Mouse (Mus musculus) heart, embryonic 13.5 days (tissue): ENCODE measurements around the gene Usp35. TPM values are rescaled to one million over a fixed set of nuclear protein-coding genes. Genes with fewer than 3 reads are reported as not detected.

Source experiments
- ATAC-seq: fragments of 200-750 bp; cut with Nextera tagmentation; 2 replicates; pipeline ENCODE4 v1.8.0; 2017; ENCODE audit warnings: moderate TSS enrichment; ENCODE audit not compliant: insufficient number of reproducible peaks, low FRiP score, low TSS enrichment; ENCODE audit errors: extremely low read depth
- H3K27ac ChIP-seq: fragments of 300-500 bp; sonication (generic); replicated peaks from 2 replicates; pipeline ENCODE4 v1.5.1; 2015; ENCODE audit warnings: moderate library complexity, mild to moderate bottlenecking, inconsistent platforms
- H3K27me3 ChIP-seq: fragments of 300-500 bp; sonication (generic); replicated peaks from 2 replicates; pipeline ENCODE4 v1.6.1; 2015; ENCODE audit warnings: mild to moderate bottlenecking, inconsistent platforms
- H3K36me3 ChIP-seq: fragments of 300-500 bp; sonication (generic); 2 replicates; pipeline ENCODE4 v1.6.1; 2015; ENCODE audit warnings: mild to moderate bottlenecking, inconsistent platforms
- H3K4me1 ChIP-seq: fragments of 300-500 bp; sonication (generic); 2 replicates; pipeline ENCODE4 v1.6.1; 2015; ENCODE audit warnings: inconsistent platforms
- H3K4me2 ChIP-seq: fragments of 300-500 bp; sonication (generic); 2 replicates; pipeline ENCODE4 v1.6.1; 2015; ENCODE audit warnings: inconsistent platforms, mild to moderate bottlenecking, moderate library complexity
- H3K4me3 ChIP-seq: fragments of 300-500 bp; sonication (generic); 2 replicates; pipeline ENCODE4 v1.5.1; 2015; ENCODE audit warnings: moderate library complexity, mild to moderate bottlenecking, inconsistent platforms
- H3K9ac ChIP-seq: fragments of 300-500 bp; sonication (generic); 2 replicates; pipeline ENCODE4 v1.6.1; 2015; ENCODE audit warnings: inconsistent platforms, mild to moderate bottlenecking, moderate library complexity
- H3K9me3 ChIP-seq: fragments of 300-500 bp; sonication (generic); 2 replicates; pipeline ENCODE4 v1.6.1; 2016; ENCODE audit warnings: inconsistent platforms
- WGBS: fragments of 180-500 bp; shearing (Covaris S2); methylation state at CpG from one replicate; pipeline ENCODE4 v1.1.7; 2015; ENCODE audit warnings: mixed read lengths; 5-methylcytosine and 5-hydroxymethylcytosine counted together
- polyA plus RNA-seq: library from polyadenylated mRNA; unstranded; fragments of >200 nt; fragmentation: Nextera tagmentation; extraction: Ambion mirVana; gene quantifications from 2 replicates; pipeline ENCODE4 v1.2.1, GENCODE M21; 2015

Usp35 gene
- polyA plus RNA-seq, 1 experiment from 2014 or later, result 0.96 TPM

DNA sequence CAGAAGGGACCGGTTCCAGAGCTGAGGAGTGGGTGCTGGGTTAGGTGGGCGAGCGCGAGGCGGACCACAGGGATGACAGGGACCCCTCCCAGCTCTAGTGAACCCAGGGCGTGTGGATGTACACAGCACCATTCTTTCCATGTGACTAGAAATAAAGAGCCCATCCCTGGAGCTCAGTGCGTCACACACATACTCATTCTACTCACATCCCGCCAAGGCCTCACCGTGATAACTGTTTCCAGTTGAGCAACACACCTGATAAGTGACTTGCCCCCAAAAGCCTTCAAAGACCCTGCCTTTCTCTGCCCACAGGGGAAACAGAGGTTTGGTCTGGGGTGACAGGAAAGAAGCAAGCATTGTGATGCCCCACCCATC lies 834 bp upstream of the Usp35 start:
- peak overlapping the region; percentile 92 for H3K4me3 ChIP-seq
- ATAC-seq, result no peak
- peaks cover 23% of the 10 kb centered on the region for H3K4me1 ChIP-seq
- H3K9me3 ChIP-seq, result no peaks in the 10 kb centered on the region
- H3K27me3 ChIP-seq, result peaks cover 10% of the 10 kb centered on the region
- peak overlapping the region; percentile 91 for H3K9ac ChIP-seq
- H3K36me3 ChIP-seq, result no peaks in the 10 kb centered on the region
- 5% methylated on average over 9 of the region's 9 CpGs for WGBS
- H3K4me2 ChIP-seq, result peak overlapping the region; percentile 89
- no peak overlapping the region for H3K27ac ChIP-seq

DNA sequence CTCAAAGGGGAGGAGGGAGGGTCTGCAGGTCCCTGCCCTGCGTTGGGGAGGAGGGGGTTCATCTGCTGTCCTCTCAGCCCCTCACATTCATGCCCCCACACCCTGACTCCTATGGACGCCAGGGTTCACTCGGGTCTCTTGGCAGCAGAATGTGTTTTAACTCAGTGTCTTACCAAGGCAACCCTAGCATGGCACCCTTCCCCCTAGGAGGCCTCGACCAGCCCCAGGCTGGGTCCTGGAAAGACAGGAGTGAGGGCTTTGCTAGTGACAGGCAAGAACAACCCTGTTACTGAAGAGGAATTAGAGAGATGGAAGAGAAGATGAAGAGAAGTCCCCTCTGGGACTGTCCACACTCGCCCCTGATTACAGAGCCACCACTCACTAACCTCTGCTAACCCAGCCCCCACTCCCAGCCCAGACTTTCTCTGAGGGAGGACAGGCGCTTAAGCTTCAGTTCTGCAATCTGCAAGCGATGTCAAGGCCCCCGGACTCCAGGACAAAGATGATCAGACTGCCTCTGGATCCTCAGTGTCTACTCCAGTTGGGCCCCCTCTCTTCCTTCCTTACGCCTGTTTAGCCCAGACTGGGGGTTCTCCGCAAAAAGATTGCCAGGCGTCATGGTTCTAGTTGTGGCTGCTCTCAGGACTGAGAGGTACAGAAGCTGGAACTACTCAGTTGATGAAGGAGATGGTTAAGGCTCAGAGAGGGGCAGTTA lies 732 bp downstream of the Usp35 start:
- Histone ChIP-seq H3K36me3 (no peaks in the 10 kb centered on the region), H3K9me3 (no peaks in the 10 kb centered on the region), H3K4me2 (peak overlapping the region; percentile 89), H3K4me3 (peak overlapping the region; percentile 92), H3K9ac (peak overlapping the region; percentile 83), H3K27ac (no peak overlapping the region), H3K27me3 (peaks cover 26% of the 10 kb centered on the region), H3K4me1 (peaks cover 22% of the 10 kb centered on the region)
- no peak for ATAC-seq
- 61% methylated on average over 11 of the region's 11 CpGs for WGBS

DNA sequence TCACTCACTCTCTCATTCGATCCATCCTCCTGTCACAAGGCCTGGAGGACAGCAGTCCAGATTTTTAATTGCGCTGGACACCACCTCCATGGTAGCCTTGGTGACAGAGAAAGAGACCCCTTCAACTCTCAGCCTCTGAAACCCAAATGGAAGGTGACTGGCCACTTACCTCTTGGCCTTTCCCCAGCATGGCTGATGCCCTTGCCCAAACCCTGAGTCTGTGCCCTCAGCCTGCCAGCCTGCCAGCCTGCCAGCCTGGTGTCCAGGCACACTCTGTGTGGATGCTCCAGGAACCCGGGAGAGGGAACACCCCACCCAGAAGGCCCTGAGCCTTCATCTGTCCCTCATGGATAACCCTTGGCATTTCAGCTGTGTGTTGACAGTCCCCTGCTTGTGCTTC lies 2.1 kb downstream of the Usp35 start:
- H3K4me1 ChIP-seq, result peaks cover 30% of the 10 kb centered on the region
- H3K9me3 ChIP-seq, result no peaks in the 10 kb centered on the region
- no peak overlapping the region for H3K27ac ChIP-seq
- no peak overlapping the region for H3K4me2 ChIP-seq
- no peak for ATAC-seq
- peaks cover 40% of the 10 kb centered on the region for H3K27me3 ChIP-seq
- H3K9ac ChIP-seq, result no peak overlapping the region
- no peak overlapping the region for H3K4me3 ChIP-seq
- WGBS, result 76% methylated on average over 3 of the region's 3 CpGs
- H3K36me3 ChIP-seq, result no peaks in the 10 kb centered on the region

DNA sequence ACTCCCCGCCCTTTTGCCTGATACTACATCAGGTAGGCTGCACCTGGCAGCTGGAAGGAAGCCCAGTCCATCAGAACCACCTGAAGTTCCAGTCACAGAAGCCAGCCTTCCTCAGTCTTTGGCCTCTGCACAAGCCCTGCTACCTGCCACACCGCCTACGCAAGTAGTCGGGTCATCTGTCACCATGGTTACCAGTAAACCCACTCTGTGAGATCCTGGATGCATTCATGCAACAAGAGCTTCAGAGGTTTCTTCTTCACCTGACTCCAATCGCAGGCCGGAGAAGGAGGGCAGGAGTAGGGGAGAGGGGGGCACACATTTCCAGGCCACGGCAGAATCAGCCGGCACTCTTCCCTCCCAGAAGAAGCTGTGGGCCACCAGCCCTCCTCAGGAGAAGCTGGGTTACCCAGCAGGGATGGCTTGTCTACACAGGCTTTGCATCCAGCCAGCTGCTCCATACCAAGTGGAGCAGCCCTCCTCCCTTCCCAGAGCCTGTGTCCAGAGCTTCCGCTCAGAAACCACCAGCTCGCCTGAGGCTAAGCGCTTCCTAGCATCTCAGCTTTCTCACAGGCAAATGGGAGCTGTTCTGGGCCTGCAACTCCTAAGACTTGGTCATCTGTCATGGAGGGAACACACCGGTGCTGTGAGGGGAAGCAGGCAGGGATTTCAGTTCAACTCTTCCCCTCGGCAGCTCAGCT lies 2.8 kb downstream of the Usp35 start:
- H3K9me3 ChIP-seq, result no peaks in the 10 kb centered on the region
- no peak for ATAC-seq
- H3K27me3 ChIP-seq, result peaks cover 46% of the 10 kb centered on the region
- no peak overlapping the region for H3K4me3 ChIP-seq
- no peak overlapping the region for H3K27ac ChIP-seq
- no peak overlapping the region for H3K4me2 ChIP-seq
- H3K36me3 ChIP-seq, result no peaks in the 10 kb centered on the region; the same call in 1 of the 2 replicates
- WGBS, result 73% methylated on average over 13 of the region's 13 CpGs
- peaks cover 30% of the 10 kb centered on the region for H3K4me1 ChIP-seq
- H3K9ac ChIP-seq, result no peak overlapping the region

DNA sequence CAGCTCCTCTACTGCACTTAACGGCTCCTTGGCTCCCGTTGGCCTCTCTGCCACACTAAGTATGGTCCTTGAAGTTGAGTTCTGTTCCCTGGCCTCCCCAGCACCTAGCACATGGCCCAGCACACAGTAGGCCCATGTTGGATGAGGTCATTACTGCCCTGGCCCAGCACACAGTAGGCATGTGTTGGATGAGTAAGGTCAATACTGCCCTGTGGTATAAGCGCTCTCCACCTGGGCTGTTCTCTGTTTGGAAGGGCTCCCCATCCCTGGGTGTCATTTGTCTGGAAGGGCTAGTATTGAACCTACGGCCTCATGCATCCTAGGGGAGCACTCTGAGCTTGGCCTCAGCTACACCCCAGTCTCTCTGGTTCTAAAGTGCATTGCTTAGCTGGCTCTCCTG lies 4.4 kb downstream of the Usp35 start:
- Histone ChIP-seq H3K4me2 (no peak overlapping the region), H3K27me3 (peaks cover 54% of the 10 kb centered on the region), H3K36me3 (no peaks in the 10 kb centered on the region; the same call in 1 of the 2 replicates), H3K27ac (no peak overlapping the region), H3K9me3 (no peaks in the 10 kb centered on the region), H3K9ac (no peak overlapping the region), H3K4me1 (peaks cover 18% of the 10 kb centered on the region), H3K4me3 (no peak overlapping the region)
- ATAC-seq, result no peak
- WGBS, result 85% methylated on average over 4 of the region's 4 CpGs

DNA sequence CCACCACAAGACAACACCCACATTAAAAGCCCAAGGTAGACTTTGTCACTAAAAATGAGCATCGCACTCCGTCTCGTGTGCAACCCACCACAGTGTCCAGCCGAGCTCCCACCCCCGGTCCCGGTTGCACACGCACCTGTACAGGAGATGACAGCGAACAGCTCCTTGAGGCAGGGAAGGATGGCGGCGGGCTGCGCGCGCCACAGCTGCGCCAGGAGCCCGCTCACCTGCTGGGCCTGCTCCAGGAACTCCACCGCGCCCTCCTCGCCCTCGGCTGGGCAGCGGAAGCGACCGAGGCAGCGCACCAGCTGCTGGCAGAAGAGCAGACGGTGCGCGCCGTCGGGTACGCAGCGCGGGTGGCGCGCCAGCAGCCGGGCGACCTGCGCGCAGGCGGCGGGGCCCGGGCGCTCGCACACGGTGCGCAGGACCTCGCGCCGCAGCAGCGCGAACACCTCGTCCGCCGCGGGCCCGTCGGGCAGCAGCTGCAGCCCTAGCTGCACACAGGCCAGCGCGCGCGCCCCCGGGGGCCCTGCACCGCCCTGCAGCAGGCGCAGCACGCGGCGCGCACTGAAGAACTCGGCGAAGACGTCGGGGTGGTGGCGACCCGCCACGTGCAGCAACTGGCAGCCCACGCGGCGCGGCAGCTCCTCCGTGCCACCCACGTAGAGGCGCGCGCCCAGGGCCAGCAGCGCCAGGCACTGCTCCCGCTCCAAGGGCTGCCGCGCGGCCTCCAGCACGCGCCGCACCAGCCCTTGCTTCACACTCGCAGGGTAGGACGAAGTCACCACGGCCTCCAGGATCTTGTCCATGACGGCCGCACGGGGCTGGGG lies 6.4 kb downstream of the Usp35 start:
- no peak for ATAC-seq
- H3K4me3 ChIP-seq, result peak overlapping the region; percentile 53
- peak overlapping the region; percentile 47; the same call in 1 of the 2 replicates for H3K9ac ChIP-seq
- H3K4me2 ChIP-seq, result peak overlapping the region; percentile 73
- no peak overlapping the region for H3K27ac ChIP-seq
- no peaks in the 10 kb centered on the region for H3K9me3 ChIP-seq
- peaks cover 8% of the 10 kb centered on the region for H3K4me1 ChIP-seq
- WGBS, result 13% methylated on average over 96 of the region's 96 CpGs
- H3K36me3 ChIP-seq, result peaks cover 8% of the 10 kb centered on the region
- H3K27me3 ChIP-seq, result peaks cover 54% of the 10 kb centered on the region

DNA sequence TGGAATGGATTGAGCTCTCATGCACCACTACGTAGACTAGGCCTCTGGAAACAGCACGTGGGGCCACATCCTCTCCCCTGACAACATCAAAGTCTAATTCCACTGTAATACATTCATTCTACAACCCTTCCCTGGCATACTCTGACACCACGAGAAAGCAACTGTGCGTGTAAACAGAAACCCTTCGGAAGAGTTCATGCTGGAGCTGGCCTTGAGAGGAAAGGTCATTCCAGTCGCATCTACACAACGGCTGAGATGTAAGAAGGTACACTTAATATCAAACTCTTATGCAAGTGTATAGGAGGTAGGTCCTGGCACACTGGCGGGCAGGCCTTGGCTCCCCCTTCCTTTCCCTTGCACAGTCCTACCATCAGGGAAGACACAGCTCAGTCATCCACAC lies 7.5 kb downstream of the Usp35 start:
- H3K4me3 ChIP-seq, result no peak overlapping the region
- 84% methylated on average over 8 of the region's 8 CpGs for WGBS
- no peak overlapping the region for H3K27ac ChIP-seq

DNA sequence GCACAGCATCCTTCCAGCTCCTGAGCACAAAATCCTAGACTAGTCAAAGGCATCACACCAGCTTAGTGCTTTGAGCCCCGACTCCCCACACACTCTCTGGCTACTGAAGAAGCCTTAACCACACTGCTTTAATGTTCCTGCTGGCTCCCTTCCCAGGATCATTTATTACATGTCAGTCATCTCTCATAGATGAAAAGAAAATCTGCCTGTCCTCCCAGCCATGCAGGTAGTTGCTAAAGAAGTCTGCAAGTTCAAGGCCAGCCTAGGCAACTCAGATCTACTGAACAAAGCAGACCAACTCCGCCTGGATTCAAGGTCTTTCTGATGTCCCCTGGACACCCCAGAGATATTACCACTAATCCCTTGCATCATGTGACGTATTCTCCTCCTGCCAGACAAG lies 14.1 kb downstream of the Usp35 start:
- Histone ChIP-seq H3K36me3 (peaks cover 27% of the 10 kb centered on the region), H3K9ac (no peak overlapping the region), H3K27ac (no peak overlapping the region), H3K4me2 (no peak overlapping the region), H3K9me3 (no peaks in the 10 kb centered on the region), H3K27me3 (no peaks in the 10 kb centered on the region), H3K4me3 (no peak overlapping the region), H3K4me1 (0 out of 2 replicates have a peak, but pooled peaks cover 3% of the 10 kb centered on the region)
- no peak for ATAC-seq
- WGBS, result 78% methylated on average over 3 of the region's 3 CpGs

More for the DNA sequence above, 7.5 kb downstream of the Usp35 start:
- Histone ChIP-seq H3K9me3 (no peaks in the 10 kb centered on the region), H3K27me3 (peaks cover 54% of the 10 kb centered on the region), H3K4me1 (peaks cover 8% of the 10 kb centered on the region), H3K9ac (no peak overlapping the region), H3K36me3 (peaks cover 8% of the 10 kb centered on the region), H3K4me2 (no peak overlapping the region)
- no peak for ATAC-seq

DNA sequence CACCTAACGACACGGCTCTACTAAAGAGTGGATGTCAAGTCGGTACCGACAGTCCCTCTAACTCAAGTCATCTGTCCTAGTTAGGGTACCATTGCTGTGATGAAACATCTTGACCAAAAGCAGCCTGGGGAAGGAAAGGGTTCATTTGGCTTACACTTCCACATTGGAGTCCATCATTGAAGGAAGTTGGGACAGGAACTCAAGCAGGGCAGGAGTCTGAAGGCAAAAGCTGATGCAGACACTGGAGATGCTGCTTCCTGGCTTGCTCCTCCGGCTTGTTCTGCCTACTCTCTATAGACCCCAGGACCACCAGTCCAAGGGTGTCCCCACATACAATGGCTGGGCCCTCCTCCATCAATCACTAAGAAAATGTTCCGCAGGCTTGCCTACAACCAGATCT lies 16.2 kb downstream of the Usp35 start:
- no peak overlapping the region for H3K27ac ChIP-seq
- 84% methylated on average over 6 of the region's 6 CpGs for WGBS
- H3K9me3 ChIP-seq, result no peaks in the 10 kb centered on the region
- no peak for ATAC-seq
- H3K9ac ChIP-seq, result no peak overlapping the region
- H3K4me3 ChIP-seq, result no peak overlapping the region
- H3K4me1 ChIP-seq, result 0 out of 2 replicates have a peak, but pooled peaks cover 3% of the 10 kb centered on the region
- no peak overlapping the region for H3K4me2 ChIP-seq
- peaks cover 33% of the 10 kb centered on the region for H3K36me3 ChIP-seq
- no peaks in the 10 kb centered on the region for H3K27me3 ChIP-seq

DNA sequence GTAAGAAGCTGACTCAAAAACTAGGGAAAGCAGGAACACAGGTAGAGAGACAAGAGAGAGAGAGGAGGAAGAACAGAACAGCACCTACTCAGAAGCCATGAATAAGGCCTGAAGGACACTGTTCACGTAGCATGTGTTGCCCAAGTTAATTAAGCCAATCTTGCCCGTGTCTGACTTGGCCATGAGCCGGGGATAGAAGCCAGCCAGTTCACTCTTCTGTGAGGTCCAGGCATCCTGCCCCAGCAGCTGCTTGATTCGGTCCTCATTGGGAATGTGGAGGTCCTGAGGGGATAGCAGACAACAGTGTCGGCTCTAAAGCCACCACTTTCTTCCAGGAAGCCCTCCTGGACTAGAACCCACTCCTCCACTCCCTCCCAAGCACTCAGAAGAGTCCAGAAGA lies 17.2 kb downstream of the Usp35 start:
- Histone ChIP-seq H3K36me3 (peaks cover 43% of the 10 kb centered on the region), H3K27me3 (no peaks in the 10 kb centered on the region), H3K9ac (no peak overlapping the region), H3K4me1 (0 out of 2 replicates have a peak, but pooled peaks cover 3% of the 10 kb centered on the region), H3K4me2 (no peak overlapping the region), H3K9me3 (no peaks in the 10 kb centered on the region), H3K4me3 (no peak overlapping the region), H3K27ac (no peak overlapping the region)
- WGBS, result 71% methylated on average over 5 of the region's 5 CpGs
- ATAC-seq, result no peak

DNA sequence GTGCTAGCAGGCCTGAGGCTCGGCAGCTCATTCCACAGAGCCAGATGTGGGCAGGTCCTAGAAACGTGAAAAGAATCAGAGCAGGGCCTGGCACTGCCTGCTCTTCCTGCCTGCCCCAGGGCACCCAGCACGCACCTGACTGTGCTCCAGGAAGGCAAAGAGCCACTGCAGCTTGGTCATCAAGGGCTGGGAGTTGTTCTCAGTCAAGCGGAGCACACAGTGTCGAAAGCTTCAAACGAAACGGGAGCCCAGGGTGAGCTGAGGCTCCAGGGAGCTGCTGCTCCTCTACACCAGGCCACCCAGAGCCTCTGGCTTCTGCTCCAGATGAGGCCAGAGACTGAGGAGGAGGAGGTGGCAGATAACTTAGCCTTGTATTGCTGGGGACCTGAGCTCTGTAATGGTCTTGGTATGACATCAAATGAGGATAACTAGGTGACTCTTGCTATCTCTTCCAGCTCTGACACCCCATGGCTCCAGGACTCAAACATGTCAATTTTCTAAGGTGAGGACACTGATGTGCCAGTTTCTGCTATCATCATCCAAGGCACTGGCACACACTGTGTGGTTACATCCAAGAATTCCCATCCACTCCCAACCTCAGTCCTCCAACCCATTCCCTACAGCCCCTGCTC lies 18.3 kb downstream of the Usp35 start:
- no peak overlapping the region for H3K4me3 ChIP-seq
- WGBS, result 61% methylated on average over 7 of the region's 7 CpGs
- peaks cover 54% of the 10 kb centered on the region for H3K36me3 ChIP-seq
- no peak overlapping the region for H3K9ac ChIP-seq
- H3K4me1 ChIP-seq, result 0 out of 2 replicates have a peak, but pooled peaks cover 3% of the 10 kb centered on the region
- H3K27me3 ChIP-seq, result no peaks in the 10 kb centered on the region
- peaks cover 2% of the 10 kb centered on the region; the same call in 1 of the 2 replicates for H3K9me3 ChIP-seq
- H3K4me2 ChIP-seq, result no peak overlapping the region
- ATAC-seq, result no peak
- no peak overlapping the region for H3K27ac ChIP-seq
